Mouse (Mus musculus): ENCODE results near the gene Alg14. TPM values are rescaled to one million over a fixed set of nuclear protein-coding genes. Genes with fewer than 3 reads are reported as not detected.

Gene Alg14
- polyA plus RNA-seq, 1 experiment = 20.2 TPM

- TF ChIP-seq POLR2A (IDR thresholded peaks at IDR 0.05; ENCODE audit: extremely low read depth, insufficient read depth, low read length) (no peak), CTCF (IDR thresholded peaks at IDR 0.05; ENCODE audit: extremely low read depth, insufficient read depth, low read length) (no peak)
- Histone ChIP-seq H3K27ac (ENCODE audit: insufficient read depth, low read length) (no peak overlapping the region), H3K4me1 (ENCODE audit: control insufficient read depth, insufficient read depth, low read length) (no peaks in the 10 kb centered on the region), H3K4me3 (ENCODE audit: insufficient read depth, low read length) (no peak overlapping the region)
Observed at GRCm38 (mm10) chr3:121354861-121355470, 63.4 kb downstream of the Alg14 start.

GRCm38 (mm10) chr3:121355569-121355968, 64.0 kb downstream of the Alg14 start:
- no peak overlapping the region for H3K4me3 ChIP-seq (ENCODE audit: insufficient read depth, low read length)
- no peaks in the 10 kb centered on the region for H3K4me1 ChIP-seq (ENCODE audit: control insufficient read depth, insufficient read depth, low read length)
- TF ChIP-seq POLR2A (IDR thresholded peaks at IDR 0.05; ENCODE audit: extremely low read depth, insufficient read depth, low read length) = no peak
- no peak for TF ChIP-seq CTCF (IDR thresholded peaks at IDR 0.05; ENCODE audit: extremely low read depth, insufficient read depth, low read length)
- H3K27ac ChIP-seq (ENCODE audit: insufficient read depth, low read length) = no peak overlapping the region

GRCm38 (mm10) chr3:121356111-121356510, 64.5 kb downstream of the Alg14 start:
- no peak for TF ChIP-seq POLR2A (IDR thresholded peaks at IDR 0.05; ENCODE audit: extremely low read depth, insufficient read depth, low read length)
- TF ChIP-seq CTCF (IDR thresholded peaks at IDR 0.05; ENCODE audit: extremely low read depth, insufficient read depth, low read length) = no peak
- no peak overlapping the region for H3K27ac ChIP-seq (ENCODE audit: insufficient read depth, low read length)
- no peaks in the 10 kb centered on the region for H3K4me1 ChIP-seq (ENCODE audit: control insufficient read depth, insufficient read depth, low read length)
- no peak overlapping the region for H3K4me3 ChIP-seq (ENCODE audit: insufficient read depth, low read length)

- Histone ChIP-seq H3K4me3 (ENCODE audit: insufficient read depth, low read length) (no peak overlapping the region), H3K4me1 (ENCODE audit: control insufficient read depth, insufficient read depth, low read length) (no peaks in the 10 kb centered on the region), H3K27ac (ENCODE audit: insufficient read depth, low read length) (no peak overlapping the region)
- TF ChIP-seq CTCF (IDR thresholded peaks at IDR 0.05; ENCODE audit: extremely low read depth, insufficient read depth, low read length) (no peak), POLR2A (IDR thresholded peaks at IDR 0.05; ENCODE audit: extremely low read depth, insufficient read depth, low read length) (no peak)
Observed at GRCm38 (mm10) chr3:121357030-121357429, 65.5 kb downstream of the Alg14 start.

GRCm38 (mm10) chr3:121358285-121358684, 66.7 kb downstream of the Alg14 start:
- H3K27ac ChIP-seq (ENCODE audit: insufficient read depth, low read length) = no peak overlapping the region
- H3K4me3 ChIP-seq (ENCODE audit: insufficient read depth, low read length) = no peak overlapping the region
- no peaks in the 10 kb centered on the region for H3K4me1 ChIP-seq (ENCODE audit: control insufficient read depth, insufficient read depth, low read length)
- TF ChIP-seq POLR2A (IDR thresholded peaks at IDR 0.05; ENCODE audit: extremely low read depth, insufficient read depth, low read length) (no peak), CTCF (IDR thresholded peaks at IDR 0.05; ENCODE audit: extremely low read depth, insufficient read depth, low read length) (no peak)

GRCm38 (mm10) chr3:121358850-121359249, 67.3 kb downstream of the Alg14 start:
- Histone ChIP-seq H3K4me3 (ENCODE audit: insufficient read depth, low read length) (no peak overlapping the region), H3K27ac (ENCODE audit: insufficient read depth, low read length) (no peak overlapping the region)
- TF ChIP-seq POLR2A (IDR thresholded peaks at IDR 0.05; ENCODE audit: extremely low read depth, insufficient read depth, low read length) (no peak), CTCF (IDR thresholded peaks at IDR 0.05; ENCODE audit: extremely low read depth, insufficient read depth, low read length) (no peak)

GRCm38 (mm10) chr3:121359272-121359671, 67.7 kb downstream of the Alg14 start:
- H3K4me1 ChIP-seq (ENCODE audit: control insufficient read depth, insufficient read depth, low read length) = no peaks in the 10 kb centered on the region
- TF ChIP-seq CTCF (IDR thresholded peaks at IDR 0.05; ENCODE audit: extremely low read depth, insufficient read depth, low read length) (no peak), POLR2A (IDR thresholded peaks at IDR 0.05; ENCODE audit: extremely low read depth, insufficient read depth, low read length) (no peak)
- no peak overlapping the region for H3K27ac ChIP-seq (ENCODE audit: insufficient read depth, low read length)
- H3K4me3 ChIP-seq (ENCODE audit: insufficient read depth, low read length) = no peak overlapping the region

More at GRCm38 (mm10) chr3:121358850-121359249, 67.3 kb downstream of the Alg14 start:
- no peaks in the 10 kb centered on the region for H3K4me1 ChIP-seq (ENCODE audit: control insufficient read depth, insufficient read depth, low read length)

- TF ChIP-seq CTCF (IDR thresholded peaks at IDR 0.05; ENCODE audit: extremely low read depth, insufficient read depth, low read length) = no peak
- no peak for TF ChIP-seq POLR2A (IDR thresholded peaks at IDR 0.05; ENCODE audit: extremely low read depth, insufficient read depth, low read length)
- H3K4me1 ChIP-seq (ENCODE audit: control insufficient read depth, insufficient read depth, low read length) = no peaks in the 10 kb centered on the region
- no peak overlapping the region for H3K4me3 ChIP-seq (ENCODE audit: insufficient read depth, low read length)
- H3K27ac ChIP-seq (ENCODE audit: insufficient read depth, low read length) = no peak overlapping the region
Observed at GRCm38 (mm10) chr3:121362002-121362401, 70.4 kb downstream of the Alg14 start.

- Histone ChIP-seq H3K4me3 (ENCODE audit: insufficient read depth, low read length) (no peak overlapping the region), H3K27ac (ENCODE audit: insufficient read depth, low read length) (no peak overlapping the region), H3K4me1 (ENCODE audit: control insufficient read depth, insufficient read depth, low read length) (no peaks in the 10 kb centered on the region)
- TF ChIP-seq CTCF (IDR thresholded peaks at IDR 0.05; ENCODE audit: extremely low read depth, insufficient read depth, low read length) (no peak), POLR2A (IDR thresholded peaks at IDR 0.05; ENCODE audit: extremely low read depth, insufficient read depth, low read length) (no peak)
Observed at GRCm38 (mm10) chr3:121364388-121364787, 72.8 kb downstream of the Alg14 start.

GRCm38 (mm10) chr3:121365131-121365530, 73.6 kb downstream of the Alg14 start:
- TF ChIP-seq CTCF (IDR thresholded peaks at IDR 0.05; ENCODE audit: extremely low read depth, insufficient read depth, low read length) (no peak), POLR2A (IDR thresholded peaks at IDR 0.05; ENCODE audit: extremely low read depth, insufficient read depth, low read length) (no peak)

More at GRCm38 (mm10) chr3:121365131-121365530, 73.6 kb downstream of the Alg14 start:
- Histone ChIP-seq H3K4me3 (ENCODE audit: insufficient read depth, low read length) (no peak overlapping the region), H3K4me1 (ENCODE audit: control insufficient read depth, insufficient read depth, low read length) (no peaks in the 10 kb centered on the region), H3K27ac (ENCODE audit: insufficient read depth, low read length) (no peak overlapping the region)

Measured in cortical plate, adult 2 months (tissue).